Mouse (Mus musculus): ENCODE data around the gene Paqr5. TPM values are rescaled to one million over a fixed set of nuclear protein-coding genes. Genes with fewer than 3 reads are reported as not detected.

Gene Paqr5
- polyA plus RNA-seq, 1 experiment = not detected

GRCm38 (mm10) chr9:61972031-61972430 lies 54.6 kb downstream of the Paqr5 start:
- Histone ChIP-seq H3K4me3 (ENCODE audit: insufficient read depth, low read depth, low read length) (no peak overlapping the region), H3K4me1 (ENCODE audit: control insufficient read depth, insufficient read depth, low read length) (peaks cover 4% of the 10 kb centered on the region), H3K27ac (ENCODE audit: insufficient read depth, low read depth, low read length) (no peak overlapping the region)
- 78% methylated on average over 9 of the region's 9 CpGs for WGBS
- TF ChIP-seq CTCF (IDR thresholded peaks at IDR 0.05; ENCODE audit: insufficient read depth, low read depth, low read length) (no peak), POLR2A (IDR thresholded peaks at IDR 0.05; ENCODE audit: insufficient read depth, low read depth, low read length) (no peak)

- H3K4me3 ChIP-seq (ENCODE audit: insufficient read depth, low read depth, low read length) = no peak overlapping the region
- TF ChIP-seq POLR2A (IDR thresholded peaks at IDR 0.05; ENCODE audit: insufficient read depth, low read depth, low read length) (no peak), CTCF (IDR thresholded peaks at IDR 0.05; ENCODE audit: insufficient read depth, low read depth, low read length) (no peak)
- no peak overlapping the region for H3K27ac ChIP-seq (ENCODE audit: insufficient read depth, low read depth, low read length)
- WGBS = 93% methylated on average over 3 of the region's 3 CpGs
- peaks cover 5% of the 10 kb centered on the region for H3K4me1 ChIP-seq (ENCODE audit: control insufficient read depth, insufficient read depth, low read length)
Measured at GRCm38 (mm10) chr9:61971045-61971444, 55.6 kb downstream of the Paqr5 start.

GRCm38 (mm10) chr9:61967357-61967756 lies 59.3 kb downstream of the Paqr5 start:
- no peak overlapping the region for H3K27ac ChIP-seq (ENCODE audit: insufficient read depth, low read depth, low read length)
- peaks cover 11% of the 10 kb centered on the region for H3K4me1 ChIP-seq (ENCODE audit: control insufficient read depth, insufficient read depth, low read length)
- TF ChIP-seq POLR2A (IDR thresholded peaks at IDR 0.05; ENCODE audit: insufficient read depth, low read depth, low read length) = no peak
- no peak for TF ChIP-seq CTCF (IDR thresholded peaks at IDR 0.05; ENCODE audit: insufficient read depth, low read depth, low read length)
- no peak overlapping the region for H3K4me3 ChIP-seq (ENCODE audit: insufficient read depth, low read depth, low read length)
- 64% methylated on average over 10 of the region's 10 CpGs for WGBS

- Histone ChIP-seq H3K4me3 (ENCODE audit: insufficient read depth, low read depth, low read length) (no peak overlapping the region), H3K27ac (ENCODE audit: insufficient read depth, low read depth, low read length) (no peak overlapping the region), H3K4me1 (ENCODE audit: control insufficient read depth, insufficient read depth, low read length) (peaks cover 13% of the 10 kb centered on the region)
- TF ChIP-seq CTCF (IDR thresholded peaks at IDR 0.05; ENCODE audit: insufficient read depth, low read depth, low read length) (no peak), POLR2A (IDR thresholded peaks at IDR 0.05; ENCODE audit: insufficient read depth, low read depth, low read length) (no peak)
- 83% methylated on average over 7 of the region's 7 CpGs for WGBS
Measured at GRCm38 (mm10) chr9:61965987-61966386, 60.7 kb downstream of the Paqr5 start.

- WGBS = 19% methylated on average over 4 of the region's 4 CpGs
- Histone ChIP-seq H3K4me3 (ENCODE audit: insufficient read depth, low read depth, low read length) (no peak overlapping the region), H3K27ac (ENCODE audit: insufficient read depth, low read depth, low read length) (no peak overlapping the region), H3K4me1 (ENCODE audit: control insufficient read depth, insufficient read depth, low read length) (peaks cover 18% of the 10 kb centered on the region)
- TF ChIP-seq POLR2A (IDR thresholded peaks at IDR 0.05; ENCODE audit: insufficient read depth, low read depth, low read length) (no peak), CTCF (IDR thresholded peaks at IDR 0.05; ENCODE audit: insufficient read depth, low read depth, low read length) (peak; percentile 71)
Measured at GRCm38 (mm10) chr9:61965411-61965930, 61.2 kb downstream of the Paqr5 start.

- TF ChIP-seq CTCF (IDR thresholded peaks at IDR 0.05; ENCODE audit: insufficient read depth, low read depth, low read length) = no peak
- no peak for TF ChIP-seq POLR2A (IDR thresholded peaks at IDR 0.05; ENCODE audit: insufficient read depth, low read depth, low read length)
- Histone ChIP-seq H3K27ac (ENCODE audit: insufficient read depth, low read depth, low read length) (no peak overlapping the region), H3K4me3 (ENCODE audit: insufficient read depth, low read depth, low read length) (no peak overlapping the region), H3K4me1 (ENCODE audit: control insufficient read depth, insufficient read depth, low read length) (peaks cover 18% of the 10 kb centered on the region)
- 81% methylated on average over 6 of the region's 6 CpGs for WGBS
Measured at GRCm38 (mm10) chr9:61963356-61963755, 63.3 kb downstream of the Paqr5 start.

- H3K27ac ChIP-seq (ENCODE audit: insufficient read depth, low read depth, low read length) = no peak overlapping the region
- WGBS = 89% methylated on average over 4 of the region's 4 CpGs
- TF ChIP-seq CTCF (IDR thresholded peaks at IDR 0.05; ENCODE audit: insufficient read depth, low read depth, low read length) (no peak), POLR2A (IDR thresholded peaks at IDR 0.05; ENCODE audit: insufficient read depth, low read depth, low read length) (no peak)
- peaks cover 15% of the 10 kb centered on the region for H3K4me1 ChIP-seq (ENCODE audit: control insufficient read depth, insufficient read depth, low read length)
- H3K4me3 ChIP-seq (ENCODE audit: insufficient read depth, low read depth, low read length) = no peak overlapping the region
Measured at GRCm38 (mm10) chr9:61961181-61961580, 65.5 kb downstream of the Paqr5 start.

- H3K4me1 ChIP-seq (ENCODE audit: control insufficient read depth, insufficient read depth, low read length) = peaks cover 11% of the 10 kb centered on the region
- TF ChIP-seq CTCF (IDR thresholded peaks at IDR 0.05; ENCODE audit: insufficient read depth, low read depth, low read length) (no peak), POLR2A (IDR thresholded peaks at IDR 0.05; ENCODE audit: insufficient read depth, low read depth, low read length) (no peak)
- H3K4me3 ChIP-seq (ENCODE audit: insufficient read depth, low read depth, low read length) = no peak overlapping the region
- H3K27ac ChIP-seq (ENCODE audit: insufficient read depth, low read depth, low read length) = no peak overlapping the region
- WGBS = 75% methylated on average over 5 of the region's 5 CpGs
Measured at GRCm38 (mm10) chr9:61960753-61961152, 65.9 kb downstream of the Paqr5 start.

GRCm38 (mm10) chr9:61959921-61960569 lies 66.6 kb downstream of the Paqr5 start:
- whole genome bisulfite sequencing = 94% methylated on average over 1 of the region's 1 CpGs
- no peak for TF ChIP-seq POLR2A (IDR thresholded peaks at IDR 0.05; ENCODE audit: insufficient read depth, low read depth, low read length)
- TF ChIP-seq CTCF (IDR thresholded peaks at IDR 0.05; ENCODE audit: insufficient read depth, low read depth, low read length) = no peak
- Histone ChIP-seq H3K27ac (ENCODE audit: insufficient read depth, low read depth, low read length) (no peak overlapping the region), H3K4me3 (ENCODE audit: insufficient read depth, low read depth, low read length) (no peak overlapping the region), H3K4me1 (ENCODE audit: control insufficient read depth, insufficient read depth, low read length) (peaks cover 8% of the 10 kb centered on the region; the same call in 1 of the 2 replicates)

Data from olfactory bulb, adult 2 months (tissue).